Mouse (Mus musculus) left cerebral cortex, adult 18-20 months (tissue): ENCODE results near the gene Mup10. TPM values are rescaled to one million over a fixed set of nuclear protein-coding genes. Genes with fewer than 3 reads are reported as not detected.
"Not testable (repeated sequence)": the region's sequence is repeated elsewhere in the genome, so short reads cannot be mapped to it uniquely, and the experiment has no call there.

Experiments
- DNase-seq, 2 experiments: peaks; one replicate each; pipeline ENCODE4 v3.0.0; 2021 to 2022; ENCODE audit warnings: low spot score in 2 of 2, mixed read lengths in 1 of 2
- long read RNA-seq, 2 experiments: library from polyadenylated mRNA; stranded (forward); transcript quantifications; one replicate each; pipeline ENCODE4 v2.0.0; 2021
- total RNA-seq, 2 experiments: library from RNA; stranded (reverse); gene quantifications; 2 replicates each; pipeline ENCODE4 v1.2.3; 2021

Mup10 gene
- not detected for total RNA-seq
- long read RNA-seq, experiment 1 = 0 reads
- long read RNA-seq, experiment 2 = 0 reads

DNA sequence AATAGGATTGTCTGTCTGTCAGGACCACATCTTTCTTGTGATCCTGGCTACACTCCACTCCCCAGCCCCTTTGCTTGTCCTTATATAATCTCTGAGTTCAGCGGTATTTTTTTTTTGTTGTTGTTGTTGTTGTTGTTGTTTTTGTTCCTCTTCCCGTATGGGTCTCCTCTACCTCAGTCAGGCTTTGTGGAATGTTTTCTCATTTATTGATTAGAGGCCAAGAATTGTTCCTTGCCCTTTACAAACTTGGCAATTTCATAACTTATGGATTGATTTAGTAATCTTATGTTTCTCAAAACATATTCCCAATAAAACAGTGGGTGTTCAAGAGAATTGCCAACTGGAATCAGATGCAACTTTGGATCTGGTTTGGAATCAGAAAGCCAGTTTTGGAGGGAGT lies at the start of gene Mup10:
Mup10 (minus strand) TSS at position 101 of the 400 bp plus-strand sequence.
- not testable (repeated sequence) for DNase-seq

Other genes with a start within 250 kb of the Mup10 start
- gene Mup9, start 160.2 kb downstream of the Mup10 start, total RNA-seq = not detected
- gene Mup1, start 80.2 kb downstream of the Mup10 start, total RNA-seq = not detected
- not detected for gene Mup11, start 80.2 kb upstream of the Mup10 start, total RNA-seq
- not detected for gene Mup12, start 159.1 kb upstream of the Mup10 start, total RNA-seq
- gene Mup22, start 239.3 kb upstream of the Mup10 start, total RNA-seq = not detected